7 mouse cellular contexts compared by ENCODE assay signal in genomic region chrX:9747305-9747938, GRCm38 (mm10).
A peak's percentile ranks its signal among the peaks of the same experiment; 100 is the strongest.
DNase-seq lines count a peak whose midpoint lies in the region; ATAC-seq and TF ChIP-seq lines count a peak whose summit lies in the region.

No protein-coding gene starts in this region.

- H3K4me3 ChIP-seq in G1E (ENCODE audit: low read depth, low read length) = peak overlapping the region; percentile 72
- H3K4me3 ChIP-seq in forebrain, embryonic 14.5 days (ENCODE audit: low read depth, low read length) = peak overlapping the region; percentile 29
- H3K4me3 ChIP-seq in intestine, embryonic 14.5 days (ENCODE audit: low read depth, low read length) = peak overlapping the region; percentile 29

- ATAC-seq in G1E (ENCODE audit: extremely low read depth, insufficient number of reproducible peaks, low FRiP score, poor library complexity, severe bottlenecking) = peak; percentile 59
- peak; percentile 70 for ATAC-seq in forebrain, embryonic 14.5 days
- ATAC-seq in intestine, embryonic 14.5 days (replicated peaks; ENCODE audit: low FRiP score, low TSS enrichment, low read depth) = peak; percentile 83

- WGBS in forebrain, embryonic 14.5 days = 22% methylated on average over 25 of the region's 27 CpGs
- 23% methylated on average over 20 of the region's 27 CpGs for WGBS in intestine, embryonic 14.5 days

- peak; percentile 59 for TF ChIP-seq CTCF in G1E (IDR thresholded peaks at IDR 0.05; ENCODE audit: low read depth, low read length)

- H3K9me3 ChIP-seq in G1E (replicated peaks) = no peaks in the 10 kb centered on the region
- H3K9me3 ChIP-seq in forebrain, embryonic 14.5 days (replicated peaks; ENCODE audit: control insufficient read depth, low read length) = no peaks in the 10 kb centered on the region
- H3K9me3 ChIP-seq in intestine, embryonic 14.5 days (ENCODE audit: control insufficient read depth, low read length) = no peaks in the 10 kb centered on the region

- DNase-seq in G1E (ENCODE audit: low spot score) = peak; percentile 35
- DNase-seq in adrenal gland, postnatal 4 days (ENCODE audit: low spot score in 2 of 2) = peak; percentile 4 to 9
- peak; percentile 31 for DNase-seq in forebrain, embryonic 14.5 days (ENCODE audit: low spot score)
- peak; percentile 78 for DNase-seq in intestine, embryonic 14.5 days (ENCODE audit: low spot score)
- peak; percentile 16 to 23 for DNase-seq in left cerebral cortex, postnatal 25 days (ENCODE audit: low spot score in 2 of 2)
- peak; percentile 52 for DNase-seq in mesoderm, embryonic 11.5 days (ENCODE audit: low read depth, low spot score)
- DNase-seq in right cerebral cortex, postnatal 4 days = peak; percentile 56

- H3K36me3 ChIP-seq in G1E (replicated peaks) = no peaks in the 10 kb centered on the region
- no peaks in the 10 kb centered on the region for H3K36me3 ChIP-seq in forebrain, embryonic 14.5 days (ENCODE audit: control insufficient read depth, insufficient read depth, low read length)
- no peaks in the 10 kb centered on the region for H3K36me3 ChIP-seq in intestine, embryonic 14.5 days (ENCODE audit: control insufficient read depth, insufficient read depth, low read length)

- no peak overlapping the region for H3K27ac ChIP-seq in forebrain, embryonic 14.5 days (ENCODE audit: low read depth, low read length)
- no peak overlapping the region for H3K27ac ChIP-seq in intestine, embryonic 14.5 days (ENCODE audit: low read depth)

- H3K27me3 ChIP-seq in G1E (ENCODE audit: insufficient read depth, low read length) = no peaks in the 10 kb centered on the region
- H3K27me3 ChIP-seq in forebrain, embryonic 14.5 days (replicated peaks; ENCODE audit: control insufficient read depth, insufficient read depth, low read length) = no peaks in the 10 kb centered on the region
- H3K27me3 ChIP-seq in intestine, embryonic 14.5 days (replicated peaks; ENCODE audit: control insufficient read depth, insufficient read depth, low read length) = no peaks in the 10 kb centered on the region

- intact Hi-C loops in left cerebral cortex, postnatal 25 days (cut with DNase I) = no loop called here

- H3K4me1 ChIP-seq in G1E (ENCODE audit: insufficient read depth, low read depth, low read length) = peaks cover 14% of the 10 kb centered on the region
- no peaks in the 10 kb centered on the region for H3K4me1 ChIP-seq in forebrain, embryonic 14.5 days (ENCODE audit: control insufficient read depth, insufficient read depth, low read length)
- H3K4me1 ChIP-seq in intestine, embryonic 14.5 days (replicated peaks; ENCODE audit: control insufficient read depth, insufficient read depth, low read length) = no peaks in the 10 kb centered on the region

- 0 out of 2 replicates have a peak overlapping the region, but pooled peaks have one; percentile 21 for H3K9ac ChIP-seq in forebrain, embryonic 14.5 days (ENCODE audit: low read length)
- no peak overlapping the region for H3K9ac ChIP-seq in intestine, embryonic 14.5 days (ENCODE audit: low read length)

- peak overlapping the region; percentile 47 for H3K4me2 ChIP-seq in forebrain, embryonic 14.5 days (ENCODE audit: low read length)
- H3K4me2 ChIP-seq in intestine, embryonic 14.5 days (ENCODE audit: low read length) = peak overlapping the region; percentile 45

Comparison
In these comparisons a context has a peak if more than half of its experiments do, and no peak if none do; other contexts are left out.
1. DNase-seq: peak in every context shown above with its lines; median percentile 78 in intestine, embryonic 14.5 days; 56 in right cerebral cortex, postnatal 4 days; 52 in mesoderm, embryonic 11.5 days; 35 in G1E; 31 in forebrain, embryonic 14.5 days; 20 in left cerebral cortex, postnatal 25 days; 6 in adrenal gland, postnatal 4 days.